Mouse (Mus musculus): ENCODE measurements at regions not wholly inside any gene's neighbourhood (a gene's known extent, or its start where the extent isn't known, plus 50 kb on each side); places are given as distances from the start of the nearest gene placed in this dataset.

DNA sequence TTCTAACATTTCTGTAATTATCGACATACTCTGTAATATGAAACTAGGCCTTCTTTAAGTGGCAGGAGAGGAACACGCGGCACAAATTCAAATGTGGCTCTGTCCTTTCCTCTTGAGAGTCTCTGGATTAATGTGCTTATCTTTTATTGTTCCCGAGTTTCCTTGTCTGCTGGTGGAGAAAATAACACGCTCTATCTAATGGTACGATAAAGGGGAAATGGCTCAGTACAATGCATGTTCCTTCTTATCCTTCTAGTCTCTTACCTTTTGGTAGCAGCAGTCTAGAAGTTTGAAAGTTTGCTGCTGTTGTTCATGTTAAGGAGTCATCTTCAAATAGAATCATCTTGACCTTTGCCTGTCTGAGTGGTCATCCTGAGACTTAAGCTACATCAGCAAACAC, 130.1 kb upstream of the C9orf72 start:
- Histone ChIP-seq H3K4me1 (ENCODE audit: control insufficient read depth, insufficient read depth, low read length) (no peaks in the 10 kb centered on the region), H3K4me2 (no peak overlapping the region), H3K9ac (ENCODE audit: low read length) (no peak overlapping the region), H3K27ac (ENCODE audit: low read depth, low read length) (no peak overlapping the region), H3K9me3 (ENCODE audit: control insufficient read depth, low read length) (no peaks in the 10 kb centered on the region), H3K27me3 (ENCODE audit: control insufficient read depth, insufficient read depth, low read length) (no peaks in the 10 kb centered on the region), H3K4me3 (ENCODE audit: low read depth, low read length) (no peak overlapping the region), H3K36me3 (ENCODE audit: control insufficient read depth, insufficient read depth, low read length) (no peaks in the 10 kb centered on the region)
- ATAC-seq (ENCODE audit: low FRiP score) = no peak
- no peak for DNase-seq (ENCODE audit: low spot score, missing footprints)
- 87% methylated on average over 6 of the region's 6 CpGs for WGBS

GRCm38 (mm10) chr4:35354046-35354445, 128.1 kb upstream of the C9orf72 start:
- no peak overlapping the region for H3K4me2 ChIP-seq
- no peak overlapping the region for H3K4me3 ChIP-seq (ENCODE audit: low read depth, low read length)
- no peak overlapping the region for H3K27ac ChIP-seq (ENCODE audit: low read depth, low read length)
- 75% methylated on average over 14 of the region's 14 CpGs for WGBS
- H3K9ac ChIP-seq (ENCODE audit: low read length) = no peak overlapping the region
- no peaks in the 10 kb centered on the region for H3K9me3 ChIP-seq (ENCODE audit: control insufficient read depth, low read length)
- H3K36me3 ChIP-seq (ENCODE audit: control insufficient read depth, insufficient read depth, low read length) = no peaks in the 10 kb centered on the region
- no peak for DNase-seq (ENCODE audit: low spot score, missing footprints)
- no peak for ATAC-seq (ENCODE audit: low FRiP score)
- H3K27me3 ChIP-seq (ENCODE audit: control insufficient read depth, insufficient read depth, low read length) = no peaks in the 10 kb centered on the region
- H3K4me1 ChIP-seq (ENCODE audit: control insufficient read depth, insufficient read depth, low read length) = no peaks in the 10 kb centered on the region

DNA sequence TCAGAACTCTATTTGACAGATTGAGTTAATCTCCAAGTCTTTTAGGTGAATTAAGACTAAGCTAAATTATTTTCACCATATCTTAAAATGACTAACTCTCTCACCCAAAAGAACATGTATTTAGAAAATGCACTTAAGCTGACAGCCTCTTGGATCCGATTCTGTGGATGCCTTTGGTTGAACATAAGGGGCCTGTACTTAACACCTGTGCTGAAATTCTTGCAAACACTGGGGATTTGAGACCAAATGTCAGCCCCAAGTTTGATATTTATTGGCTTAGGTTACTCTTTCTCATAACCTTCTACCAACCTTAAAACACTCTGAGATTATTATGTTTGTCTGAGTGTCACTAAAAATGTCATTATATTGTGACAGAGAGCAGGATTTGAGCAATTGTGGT, 126.6 kb upstream of the C9orf72 start:
- no peak for ATAC-seq (ENCODE audit: low FRiP score)
- Histone ChIP-seq H3K4me1 (ENCODE audit: control insufficient read depth, insufficient read depth, low read length) (no peaks in the 10 kb centered on the region), H3K27ac (ENCODE audit: low read depth, low read length) (no peak overlapping the region), H3K9ac (ENCODE audit: low read length) (no peak overlapping the region), H3K4me3 (ENCODE audit: low read depth, low read length) (no peak overlapping the region), H3K9me3 (ENCODE audit: control insufficient read depth, low read length) (no peaks in the 10 kb centered on the region), H3K27me3 (ENCODE audit: control insufficient read depth, insufficient read depth, low read length) (no peaks in the 10 kb centered on the region), H3K36me3 (ENCODE audit: control insufficient read depth, insufficient read depth, low read length) (no peaks in the 10 kb centered on the region), H3K4me2 (no peak overlapping the region)
- 88% methylated on average over 1 of the region's 1 CpGs for WGBS
- no peak for DNase-seq (ENCODE audit: low spot score, missing footprints)

GRCm38 (mm10) chr4:35350465-35350864, 124.5 kb upstream of the C9orf72 start:
- ATAC-seq (ENCODE audit: low FRiP score) = no peak
- DNase-seq (ENCODE audit: low spot score, missing footprints) = no peak
- Histone ChIP-seq H3K4me1 (ENCODE audit: control insufficient read depth, insufficient read depth, low read length) (no peaks in the 10 kb centered on the region), H3K27me3 (ENCODE audit: control insufficient read depth, insufficient read depth, low read length) (no peaks in the 10 kb centered on the region), H3K4me2 (no peak overlapping the region), H3K36me3 (ENCODE audit: control insufficient read depth, insufficient read depth, low read length) (no peaks in the 10 kb centered on the region), H3K4me3 (ENCODE audit: low read depth, low read length) (no peak overlapping the region), H3K9ac (ENCODE audit: low read length) (no peak overlapping the region), H3K9me3 (ENCODE audit: control insufficient read depth, low read length) (no peaks in the 10 kb centered on the region), H3K27ac (ENCODE audit: low read depth, low read length) (no peak overlapping the region)
- WGBS = 84% methylated on average over 3 of the region's 3 CpGs

GRCm38 (mm10) chr4:35347609-35348008, 121.6 kb upstream of the C9orf72 start:
- no peak overlapping the region for H3K27ac ChIP-seq (ENCODE audit: low read depth, low read length)
- H3K36me3 ChIP-seq (ENCODE audit: control insufficient read depth, insufficient read depth, low read length) = no peaks in the 10 kb centered on the region
- no peak for ATAC-seq (ENCODE audit: low FRiP score)
- no peak for DNase-seq (ENCODE audit: low spot score, missing footprints)
- H3K4me3 ChIP-seq (ENCODE audit: low read depth, low read length) = no peak overlapping the region
- no peaks in the 10 kb centered on the region for H3K9me3 ChIP-seq (ENCODE audit: control insufficient read depth, low read length)
- H3K27me3 ChIP-seq (ENCODE audit: control insufficient read depth, insufficient read depth, low read length) = no peaks in the 10 kb centered on the region
- no peaks in the 10 kb centered on the region for H3K4me1 ChIP-seq (ENCODE audit: control insufficient read depth, insufficient read depth, low read length)
- 94% methylated on average over 3 of the region's 3 CpGs for WGBS
- H3K4me2 ChIP-seq = no peak overlapping the region
- H3K9ac ChIP-seq (ENCODE audit: low read length) = no peak overlapping the region

GRCm38 (mm10) chr4:35343751-35344150, 117.8 kb upstream of the C9orf72 start:
- 76% methylated on average over 1 of the region's 1 CpGs for WGBS
- Histone ChIP-seq H3K27me3 (ENCODE audit: control insufficient read depth, insufficient read depth, low read length) (no peaks in the 10 kb centered on the region), H3K4me2 (no peak overlapping the region), H3K4me1 (ENCODE audit: control insufficient read depth, insufficient read depth, low read length) (no peaks in the 10 kb centered on the region), H3K9ac (ENCODE audit: low read length) (no peak overlapping the region), H3K4me3 (ENCODE audit: low read depth, low read length) (no peak overlapping the region), H3K27ac (ENCODE audit: low read depth, low read length) (no peak overlapping the region), H3K36me3 (ENCODE audit: control insufficient read depth, insufficient read depth, low read length) (no peaks in the 10 kb centered on the region), H3K9me3 (ENCODE audit: control insufficient read depth, low read length) (no peaks in the 10 kb centered on the region)
- no peak for ATAC-seq (ENCODE audit: low FRiP score)
- no peak for DNase-seq (ENCODE audit: low spot score, missing footprints)

DNA sequence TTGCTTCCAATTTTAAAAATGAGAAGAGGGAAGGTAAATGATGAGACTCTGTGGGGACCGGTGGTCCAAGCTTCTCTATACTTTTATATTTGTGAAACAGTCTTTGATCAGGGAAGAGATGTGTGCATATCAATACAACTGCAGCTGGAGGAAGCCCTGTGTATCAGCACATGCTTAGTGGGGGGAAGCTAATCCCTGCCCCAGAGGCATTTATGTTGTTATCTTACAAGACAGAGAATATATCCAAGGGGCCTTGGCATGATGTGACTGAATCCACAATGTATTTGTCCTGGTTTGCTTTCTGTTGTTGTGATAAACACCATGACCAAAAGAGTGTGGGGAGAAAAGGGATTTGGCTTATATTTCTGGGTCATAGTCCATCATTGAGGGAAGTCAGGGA, 105.2 kb upstream of the C9orf72 start:
- Histone ChIP-seq H3K9me3 (ENCODE audit: control insufficient read depth, low read length) (no peaks in the 10 kb centered on the region), H3K27me3 (ENCODE audit: control insufficient read depth, insufficient read depth, low read length) (no peaks in the 10 kb centered on the region), H3K4me3 (ENCODE audit: low read depth, low read length) (no peak overlapping the region), H3K4me1 (ENCODE audit: control insufficient read depth, insufficient read depth, low read length) (no peaks in the 10 kb centered on the region), H3K4me2 (no peak overlapping the region), H3K9ac (ENCODE audit: low read length) (no peak overlapping the region), H3K36me3 (ENCODE audit: control insufficient read depth, insufficient read depth, low read length) (no peaks in the 10 kb centered on the region), H3K27ac (ENCODE audit: low read depth, low read length) (no peak overlapping the region)
- 92% methylated on average over 1 of the region's 1 CpGs for WGBS
- ATAC-seq (ENCODE audit: low FRiP score) (no peak), DNase-seq (ENCODE audit: low spot score, missing footprints) (no peak)

DNA sequence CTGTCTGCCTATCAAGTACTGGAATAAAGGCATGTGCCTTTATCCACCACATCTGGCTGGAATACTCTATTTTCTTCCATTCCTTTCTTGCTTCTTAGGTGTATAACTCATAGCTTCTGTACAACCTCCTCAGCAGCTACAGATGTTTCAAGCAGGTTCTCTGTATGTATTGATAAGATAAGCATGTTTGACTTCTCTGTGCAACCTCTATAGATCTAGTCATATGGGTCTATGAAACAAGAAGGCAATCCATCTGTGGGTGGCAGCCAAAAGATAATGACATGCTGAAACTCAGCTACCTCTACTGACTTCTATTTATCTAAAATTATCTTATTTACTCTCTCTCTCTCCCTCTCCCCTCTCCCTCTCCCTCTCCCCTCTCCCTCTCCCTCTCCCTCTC, 99.3 kb upstream of the C9orf72 start:
- no peaks in the 10 kb centered on the region for H3K4me1 ChIP-seq (ENCODE audit: control insufficient read depth, insufficient read depth, low read length)
- H3K4me3 ChIP-seq (ENCODE audit: low read depth, low read length) = no peak overlapping the region
- H3K9ac ChIP-seq (ENCODE audit: low read length) = no peak overlapping the region
- H3K36me3 ChIP-seq (ENCODE audit: control insufficient read depth, insufficient read depth, low read length) = no peaks in the 10 kb centered on the region
- ATAC-seq (ENCODE audit: low FRiP score) (no peak), DNase-seq (ENCODE audit: low spot score, missing footprints) (no peak)
- H3K9me3 ChIP-seq (ENCODE audit: control insufficient read depth, low read length) = no peaks in the 10 kb centered on the region
- H3K27ac ChIP-seq (ENCODE audit: low read depth, low read length) = no peak overlapping the region
- H3K4me2 ChIP-seq = no peak overlapping the region
- no peaks in the 10 kb centered on the region for H3K27me3 ChIP-seq (ENCODE audit: control insufficient read depth, insufficient read depth, low read length)

- no peaks in the 10 kb centered on the region for H3K36me3 ChIP-seq (ENCODE audit: control insufficient read depth, insufficient read depth, low read length)
- H3K4me3 ChIP-seq (ENCODE audit: low read depth, low read length) = no peak overlapping the region
- DNase-seq (ENCODE audit: low spot score, missing footprints) (no peak), ATAC-seq (ENCODE audit: low FRiP score) (no peak)
- H3K4me2 ChIP-seq = no peak overlapping the region
- no peaks in the 10 kb centered on the region for H3K27me3 ChIP-seq (ENCODE audit: control insufficient read depth, insufficient read depth, low read length)
- no peaks in the 10 kb centered on the region for H3K9me3 ChIP-seq (ENCODE audit: control insufficient read depth, low read length)
- WGBS = 86% methylated on average over 2 of the region's 2 CpGs
- H3K27ac ChIP-seq (ENCODE audit: low read depth, low read length) = no peak overlapping the region
- no peak overlapping the region for H3K9ac ChIP-seq (ENCODE audit: low read length)
- no peaks in the 10 kb centered on the region for H3K4me1 ChIP-seq (ENCODE audit: control insufficient read depth, insufficient read depth, low read length)
These were observed 96.6 kb upstream of the C9orf72 start for GRCm38 (mm10) chr4:35322432-35323173.

Data from midbrain, embryonic 11.5 days (tissue).